Mouse (Mus musculus) B cell, adult 67 days (primary cell): ENCODE data around the gene Psg23. TPM values are rescaled to one million over a fixed set of nuclear protein-coding genes. Genes with fewer than 3 reads are reported as not detected.

ENCODE experiments used
- total RNA-seq, 2 experiments: library from RNA; stranded (reverse); gene quantifications; 4 replicates each; pipeline ENCODE4 v1.2.4; 2023

The Psg23 gene
- not detected for total RNA-seq

DNA sequence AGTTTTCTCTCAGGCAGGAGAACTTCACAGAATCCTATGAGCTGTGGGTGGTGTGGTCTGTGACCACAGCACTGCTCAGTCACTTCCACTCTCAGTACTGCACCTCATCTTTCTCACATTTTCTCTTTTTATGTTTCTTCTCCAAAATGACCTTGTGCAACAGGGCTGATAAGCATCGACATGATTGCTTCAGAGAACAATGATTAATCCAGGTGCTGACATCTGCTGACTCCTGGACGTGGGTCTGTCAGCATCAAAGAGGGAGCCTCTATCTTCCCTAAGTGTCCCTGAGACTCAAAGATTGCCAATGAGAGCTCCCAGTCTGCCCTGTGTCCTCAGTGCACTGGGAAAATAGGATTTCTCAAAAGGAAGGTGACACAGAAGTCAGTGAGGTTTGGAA lies at the start of gene Psg23:
Gene Psg23, minus strand, starts transcription at position 101 of the 400 bp plus-strand sequence.

GRCm38 (mm10) chr7:18656625-18657024 lies 40.3 kb upstream of the Psg23 start, which contains the start of gene Psg21:
Psg21 (minus strand) TSS chr7:18656725.

GRCm38 (mm10) chr7:18567205-18567604 lies 49.1 kb downstream of the Psg23 start, which contains the start of gene Psg27:
Psg27 (minus strand) TSS chr7:18567305.

Other genes starting within 250 kb of the Psg23 start
- not detected for gene Psg28, start 184.5 kb downstream of the Psg23 start, total RNA-seq
- not detected for gene Psg26, start 132.3 kb downstream of the Psg23 start, total RNA-seq
- not detected for gene Psg25, start 84.2 kb downstream of the Psg23 start, total RNA-seq
- gene Psg27, start 49.2 kb downstream of the Psg23 start, total RNA-seq: not detected
- gene Psg21, start 40.2 kb upstream of the Psg23 start, total RNA-seq: not detected
- gene Psg20, start 69.7 kb upstream of the Psg23 start, total RNA-seq: not detected
- not detected for gene Psg22, start 101.6 kb upstream of the Psg23 start, total RNA-seq
- gene Psg19, start 182.0 kb upstream of the Psg23 start, total RNA-seq: not detected
- not detected for gene Psg17, start 205.1 kb upstream of the Psg23 start, total RNA-seq
- not detected for gene Mill2, start 223.5 kb upstream of the Psg23 start, total RNA-seq